Mouse (Mus musculus): Measurements from ENCODE around the gene Phf23.

GRCm38 (mm10) chr11:69966006-69966859 lies 29.3 kb upstream of the Phf23 start:
- TF ChIP-seq EP300 (IDR thresholded peaks at IDR 0.05; ENCODE audit: insufficient read depth, low read depth, low read length) (no peak), POLR2A (IDR thresholded peaks at IDR 0.05; ENCODE audit: insufficient read depth, low read depth, low read length) (no peak)
